Mouse (Mus musculus) liver, adult (tissue): ENCODE data around the gene Sez6l2.

Experiments
- GATA4 ChIP-seq: IDR thresholded peaks from 2 replicates; pipeline ENCODE4 v1.6.1; 2014; ENCODE audit warnings: mild to moderate bottlenecking, low read length; ENCODE audit not compliant: insufficient replicate concordance

Sez6l2 gene

GRCm38 (mm10) chr7:126950647-126951615 lies 568 bp downstream of the Sez6l2 start:
- TF ChIP-seq GATA4 = no peak

- TF ChIP-seq GATA4 = no peak
Observed at GRCm38 (mm10) chr7:126951741-126952140, 1.4 kb downstream of the Sez6l2 start.

GRCm38 (mm10) chr7:126952646-126953045 lies 2.3 kb downstream of the Sez6l2 start:
- TF ChIP-seq GATA4 = no peak

GRCm38 (mm10) chr7:126955125-126955524 lies 4.8 kb downstream of the Sez6l2 start:
- no peak for TF ChIP-seq GATA4

- TF ChIP-seq GATA4 = no peak
Observed at GRCm38 (mm10) chr7:126959780-126960179, 9.4 kb downstream of the Sez6l2 start.

DNA sequence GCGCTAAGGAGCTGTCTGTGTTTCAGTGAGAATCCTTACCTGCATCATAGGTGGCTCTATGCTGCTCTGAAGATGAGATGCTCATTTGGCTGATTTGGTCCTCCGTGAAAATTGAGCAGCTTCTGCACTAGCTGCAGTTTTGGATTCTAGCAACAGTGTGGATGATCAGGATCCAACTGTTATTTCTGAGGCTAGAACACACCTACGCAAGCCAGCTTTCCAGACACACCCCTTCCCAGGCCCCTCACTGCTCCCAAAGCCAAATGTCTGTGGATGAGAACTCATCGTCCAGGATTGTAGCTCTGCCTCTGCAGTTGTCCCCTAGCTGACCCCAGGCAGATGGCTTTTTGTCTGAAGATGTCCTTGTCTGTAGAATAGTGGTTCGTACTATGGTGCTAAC lies 10.7 kb downstream of the Sez6l2 start:
- TF ChIP-seq GATA4 = no peak

- TF ChIP-seq GATA4 = no peak
Observed at GRCm38 (mm10) chr7:126961965-126962364, 11.6 kb downstream of the Sez6l2 start.

GRCm38 (mm10) chr7:126963548-126964286 lies 13.4 kb downstream of the Sez6l2 start:
- no peak for TF ChIP-seq GATA4

GRCm38 (mm10) chr7:126965568-126965967 lies 15.2 kb downstream of the Sez6l2 start:
- TF ChIP-seq GATA4 = no peak

DNA sequence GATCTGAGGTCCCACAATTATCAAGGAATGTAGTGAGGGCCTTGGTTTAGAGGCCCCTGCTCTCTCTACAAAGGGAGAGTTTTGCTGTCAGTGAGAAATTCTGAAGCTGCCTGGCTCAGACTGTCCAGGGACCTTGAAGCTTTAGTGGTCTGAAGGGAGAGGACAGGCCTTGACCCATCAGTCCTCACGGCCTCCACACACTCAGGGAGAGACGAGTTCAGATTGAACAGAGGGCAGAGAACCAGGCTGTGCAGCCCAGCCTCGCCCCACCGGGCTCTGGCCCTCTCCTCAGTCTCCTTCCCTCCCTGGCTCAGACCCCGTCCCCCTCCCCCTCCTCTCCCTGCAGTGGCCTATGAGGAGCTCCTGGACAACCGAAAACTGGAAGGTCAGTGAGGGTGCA lies 17.0 kb downstream of the Sez6l2 start:
- no peak for TF ChIP-seq GATA4

DNA sequence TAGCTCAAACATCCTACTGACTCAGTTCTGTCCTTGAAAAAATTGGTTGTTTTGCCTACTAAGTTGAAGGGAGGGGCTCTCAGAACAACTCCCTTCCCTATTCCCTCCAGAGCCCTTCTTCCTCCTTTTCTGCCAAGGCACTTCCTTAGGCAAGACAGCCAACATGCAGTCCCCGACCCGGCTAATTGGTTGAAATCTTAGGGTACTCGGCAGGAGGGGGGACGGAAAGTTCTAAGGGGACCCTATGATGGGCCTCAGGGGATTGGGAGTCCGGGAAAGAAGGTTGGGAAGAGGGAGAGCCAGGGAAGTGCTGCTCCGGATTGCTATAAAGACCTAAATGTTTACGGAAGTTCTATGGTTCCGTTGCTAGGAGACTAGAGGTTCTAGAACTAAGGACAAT lies 25.1 kb downstream of the Sez6l2 start:
- no peak for TF ChIP-seq GATA4

DNA sequence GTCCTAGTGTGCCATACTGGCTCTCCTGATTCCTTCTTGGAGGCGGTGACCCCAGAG lies 25.4 kb downstream of the Sez6l2 start, which contains the start of gene Cdipt:
TSS of gene Cdipt (plus strand) at position 22 of the 57 bp plus-strand sequence.
- TF ChIP-seq GATA4 = no peak

DNA sequence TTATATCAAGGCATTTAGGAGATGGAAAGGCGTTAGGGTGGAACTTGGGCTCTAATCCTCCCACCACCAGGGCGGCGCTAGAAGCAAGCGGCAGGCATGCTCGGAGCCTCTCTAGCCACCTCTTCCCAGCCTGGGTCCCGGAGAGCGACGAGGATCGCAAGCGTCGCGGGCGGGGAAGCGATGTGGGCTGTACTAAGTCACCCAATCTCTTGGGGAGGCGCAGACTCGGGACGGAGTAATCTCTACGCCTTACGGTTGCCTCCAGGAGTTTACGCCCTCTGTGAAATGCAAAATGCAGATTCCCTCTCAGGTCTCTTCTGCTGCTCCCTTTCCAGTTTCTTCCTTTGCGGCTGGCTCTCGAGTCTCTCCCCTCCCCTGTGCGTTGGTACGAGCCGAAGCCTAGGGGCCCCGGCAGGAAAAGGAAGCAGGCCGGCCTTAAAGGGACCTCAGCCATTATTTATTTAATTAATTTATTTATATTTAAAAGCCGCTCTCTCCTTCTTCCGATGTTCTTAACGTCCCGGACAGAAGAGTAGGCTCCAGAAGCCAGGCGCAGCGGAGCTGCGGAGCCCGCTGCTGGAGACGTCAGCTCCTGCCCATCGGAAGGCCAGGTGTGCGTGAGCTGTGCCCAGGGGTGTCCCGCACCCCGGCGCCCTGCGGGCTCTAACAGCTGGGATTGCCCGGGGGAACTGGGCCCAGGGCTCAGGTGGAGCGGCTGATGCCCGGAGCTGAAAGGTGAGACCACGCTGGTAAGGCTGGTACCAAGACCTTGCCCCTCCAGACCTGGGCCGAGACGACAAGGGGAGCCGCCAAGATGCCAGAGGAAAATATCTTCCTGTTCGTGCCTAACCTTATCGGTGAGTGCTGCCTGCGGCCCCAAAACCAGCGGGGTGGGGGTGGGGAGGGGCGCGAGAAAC lies 25.8 kb downstream of the Sez6l2 start, which contains the start of gene Cdiptos:
TSS of gene Cdiptos (minus strand) at position 149 of the 917 bp plus-strand sequence.
- TF ChIP-seq GATA4 = peak; percentile 88; the same call in 1 of the 2 replicates

DNA sequence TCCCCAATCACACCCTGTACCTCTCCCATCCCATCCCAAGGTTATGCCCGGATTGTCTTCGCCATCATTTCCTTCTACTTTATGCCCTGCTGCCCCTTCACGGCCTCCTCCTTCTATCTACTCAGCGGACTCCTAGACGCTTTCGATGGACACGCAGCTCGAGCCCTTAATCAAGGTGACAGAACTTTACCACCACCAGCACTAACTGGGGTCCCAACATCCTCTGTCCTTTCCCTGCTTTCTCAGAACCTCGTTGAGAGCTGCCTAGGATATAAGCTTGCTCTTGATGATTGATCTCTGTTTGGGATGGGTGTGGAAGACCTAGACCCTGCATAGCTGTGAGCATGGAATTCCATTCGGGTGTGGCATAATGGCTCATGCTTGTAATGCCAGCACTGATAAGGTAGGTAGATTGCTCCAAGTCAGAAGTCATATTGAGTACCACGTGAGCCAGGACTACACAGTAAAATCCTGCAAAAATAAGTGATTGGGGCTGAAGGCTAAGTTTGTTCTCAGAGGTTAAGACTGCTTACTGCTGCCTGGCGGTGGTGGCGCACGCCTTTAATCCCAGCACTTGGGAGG lies 26.6 kb downstream of the Sez6l2 start:
- TF ChIP-seq GATA4 = no peak

DNA sequence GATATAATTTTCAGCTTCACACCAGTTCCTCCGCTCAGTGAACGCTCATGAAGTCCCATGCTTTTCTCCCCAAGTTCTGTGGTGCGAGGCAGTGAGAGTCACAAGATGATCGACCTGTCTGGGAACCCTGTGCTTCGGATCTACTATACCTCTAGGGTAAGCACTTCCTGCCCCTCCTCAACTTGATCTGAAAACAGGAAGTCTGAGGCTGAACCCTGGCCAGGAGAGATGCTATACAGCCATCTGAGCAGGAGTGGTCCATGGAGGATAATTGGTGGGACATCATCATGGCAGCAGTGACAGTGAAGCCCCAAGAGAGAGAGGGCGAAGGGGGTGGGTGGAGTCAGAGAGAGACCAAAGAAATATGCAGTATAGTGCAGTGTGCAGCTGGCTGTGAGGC lies 28.5 kb downstream of the Sez6l2 start:
- TF ChIP-seq GATA4 = no peak
